Mouse (Mus musculus) thymus, postnatal 25 days (tissue): ENCODE results near the gene Gm3336.

Experiments
- DNase-seq: peaks from one replicate; pipeline ENCODE4 v3.0.0; 2022

Gene Gm3336

DNA sequence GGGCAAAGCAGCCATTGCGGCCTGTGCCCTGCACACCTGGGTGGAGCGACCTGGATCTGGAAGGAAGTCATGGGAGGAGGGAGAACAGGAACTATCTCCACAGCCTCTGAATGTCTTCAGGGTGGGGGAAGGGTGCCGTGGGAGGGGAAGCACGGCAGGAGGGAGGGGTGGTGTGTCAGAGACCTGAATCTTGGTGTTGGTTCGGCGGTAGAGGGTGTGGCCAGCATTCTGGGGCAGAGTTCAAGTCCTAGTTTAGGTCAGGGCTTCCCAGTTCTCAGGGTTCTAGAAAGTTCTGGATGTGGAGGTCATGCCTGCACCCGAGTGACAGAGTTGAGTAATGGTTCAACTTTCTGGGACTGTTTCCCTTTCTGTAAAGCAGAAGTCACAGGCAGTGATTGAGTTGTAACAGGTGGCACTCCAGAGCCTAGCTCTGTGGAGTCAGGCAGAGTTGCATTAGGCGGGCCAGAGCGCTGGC, 1.5 kb downstream of the Gm3336 start:
- DNase-seq: no peak

DNA sequence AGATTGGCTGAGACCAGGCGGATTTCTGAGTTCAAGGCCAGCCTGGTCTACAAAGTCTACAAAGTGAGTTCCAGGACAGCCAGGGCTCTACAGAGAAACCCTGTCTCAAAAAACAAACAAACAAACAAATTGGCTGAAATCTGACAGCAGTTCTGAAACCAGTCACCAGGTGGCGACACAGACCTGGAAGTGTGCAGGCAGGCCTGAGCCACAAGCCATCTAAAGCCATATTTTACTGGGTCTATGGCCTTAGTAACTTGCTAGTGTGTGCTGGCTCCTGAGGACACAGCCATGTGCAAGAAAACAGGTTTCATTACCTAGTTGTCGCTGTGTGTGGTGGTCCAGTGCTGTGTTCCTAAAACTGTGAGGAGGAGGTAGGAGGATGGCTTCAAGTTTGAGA, 2.4 kb downstream of the Gm3336 start:
- peak; percentile 75 for DNase-seq

DNA sequence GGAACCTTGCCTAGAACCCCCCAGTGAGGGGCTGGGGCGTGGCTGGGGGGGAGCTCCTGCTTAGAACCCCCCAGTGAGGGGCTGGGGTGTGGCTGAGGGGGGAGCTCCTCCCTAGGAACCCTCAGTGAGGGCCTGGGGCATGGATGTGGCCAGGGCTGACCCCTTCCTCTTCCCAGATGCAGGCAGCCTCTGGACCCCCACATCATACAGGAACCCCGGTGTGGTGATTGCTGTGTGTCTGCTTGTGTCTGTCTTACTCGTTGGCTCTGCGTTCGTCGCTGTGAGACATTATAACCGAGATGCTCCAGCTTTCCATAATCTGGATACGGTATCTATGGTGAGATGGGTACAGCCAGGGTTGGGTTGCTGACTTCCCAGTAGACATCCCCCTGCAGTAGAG, 3.3 kb downstream of the Gm3336 start:
- DNase-seq: no peak

DNA sequence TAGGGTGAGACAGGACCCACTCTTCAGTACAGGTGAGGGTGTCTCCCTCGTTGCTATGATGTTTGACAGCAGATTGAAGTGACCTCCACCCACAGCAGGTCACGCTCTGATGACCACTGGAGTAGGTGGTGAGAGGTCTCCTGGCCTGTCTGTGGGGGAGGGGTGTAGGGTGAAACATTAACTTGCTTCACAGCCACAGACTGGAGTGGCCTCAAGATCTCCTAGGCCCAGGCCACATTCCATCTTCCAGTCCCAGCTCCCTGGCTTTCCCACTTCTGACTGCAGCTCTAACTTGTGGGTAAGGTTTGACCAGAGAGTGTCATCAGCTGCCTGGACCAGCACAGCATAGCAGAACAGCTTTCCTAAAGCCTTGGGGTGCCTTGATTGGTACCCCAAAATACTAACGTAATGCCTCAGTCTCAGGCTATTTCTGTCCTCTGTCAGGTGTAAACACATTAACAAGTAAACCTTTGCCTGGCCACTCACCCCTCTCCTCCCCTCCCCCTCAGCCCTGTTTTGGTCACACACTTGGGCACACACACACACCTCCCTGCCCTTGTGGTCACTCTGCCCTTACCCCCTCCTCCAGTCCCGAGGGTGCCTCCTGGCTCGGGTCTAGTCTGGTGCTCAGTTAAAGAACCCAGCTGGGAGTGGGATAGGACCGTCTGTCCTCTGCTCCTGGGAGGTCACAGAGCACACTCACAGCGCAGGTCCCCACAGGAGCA, 5.3 kb downstream of the Gm3336 start, which contains the start of gene Pde4c:
TSS of gene Pde4c (plus strand) at position 235 of the 725 bp plus-strand sequence.
- no peak for DNase-seq

DNA sequence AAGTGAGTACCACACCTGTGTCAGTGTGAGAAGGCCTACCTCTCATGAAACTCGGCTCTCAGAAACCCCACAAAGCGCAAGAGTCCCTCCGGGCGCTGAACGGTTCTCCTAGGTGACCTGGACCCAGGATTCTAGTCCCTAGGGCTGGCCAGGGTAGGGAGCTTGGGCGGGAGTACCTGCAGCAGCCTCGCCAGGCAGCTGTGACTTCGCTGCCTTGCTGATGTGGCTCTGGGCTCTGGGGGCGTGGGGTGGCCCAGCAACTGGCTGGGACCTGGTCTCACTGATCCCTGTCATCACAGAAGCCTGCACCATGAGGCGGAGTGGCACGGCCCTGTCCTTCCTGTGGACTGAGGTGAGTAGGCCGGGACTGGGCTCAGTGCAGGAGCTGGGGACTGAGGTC, 5.9 kb downstream of the Gm3336 start:
- no peak for DNase-seq

DNA sequence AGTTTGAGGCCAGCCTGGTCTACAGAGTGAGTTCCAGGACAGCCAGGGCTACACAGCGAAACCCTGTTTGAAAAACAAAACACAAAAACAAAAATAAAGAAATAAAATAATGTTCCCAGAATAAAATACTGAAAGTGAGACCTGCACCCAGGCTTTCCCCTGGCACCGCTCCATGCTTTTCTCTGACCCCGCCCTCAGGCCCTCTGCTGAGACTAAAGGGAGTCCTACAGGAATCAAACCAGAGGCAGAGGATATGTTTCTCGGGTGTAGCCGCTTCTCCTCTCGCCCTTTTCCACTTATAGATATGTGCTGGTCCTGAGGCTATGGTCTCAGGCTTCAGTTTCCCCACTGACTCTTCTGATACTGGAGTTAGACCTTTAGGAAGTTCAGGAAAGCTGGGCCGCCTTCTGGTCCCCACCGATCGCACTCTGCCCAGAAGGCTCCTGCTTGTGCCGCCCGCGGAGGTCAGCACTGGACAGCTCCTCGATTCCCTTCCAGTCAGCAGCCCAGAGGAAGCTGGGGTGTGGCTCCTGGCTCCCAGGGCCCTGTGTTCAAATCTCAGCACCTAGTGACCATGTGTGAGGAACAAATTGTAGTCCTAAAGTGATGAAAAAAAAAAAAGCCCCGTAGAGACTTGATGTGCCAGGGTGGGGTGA, 7.6 kb downstream of the Gm3336 start:
- no peak for DNase-seq

DNA sequence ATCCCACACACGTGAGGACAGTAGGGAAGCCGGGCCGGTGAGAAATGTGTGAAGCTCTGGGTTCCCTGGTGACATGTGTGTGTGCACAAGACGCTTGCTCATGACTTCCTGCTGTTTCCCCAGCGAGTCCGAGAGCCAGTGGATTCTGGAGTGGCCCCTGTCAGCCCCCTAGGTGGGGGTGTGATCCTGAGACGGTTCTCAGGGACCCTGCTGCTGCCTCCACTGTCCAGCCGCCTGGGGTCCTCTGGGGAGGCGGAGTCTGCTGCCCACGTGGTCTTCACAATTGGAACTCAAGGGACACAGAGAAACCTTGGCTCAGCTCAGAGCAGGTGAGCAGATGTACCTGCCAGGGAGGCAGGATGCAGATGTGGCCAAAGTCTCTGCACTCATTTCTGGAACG, 8.4 kb downstream of the Gm3336 start:
- DNase-seq: no peak

DNA sequence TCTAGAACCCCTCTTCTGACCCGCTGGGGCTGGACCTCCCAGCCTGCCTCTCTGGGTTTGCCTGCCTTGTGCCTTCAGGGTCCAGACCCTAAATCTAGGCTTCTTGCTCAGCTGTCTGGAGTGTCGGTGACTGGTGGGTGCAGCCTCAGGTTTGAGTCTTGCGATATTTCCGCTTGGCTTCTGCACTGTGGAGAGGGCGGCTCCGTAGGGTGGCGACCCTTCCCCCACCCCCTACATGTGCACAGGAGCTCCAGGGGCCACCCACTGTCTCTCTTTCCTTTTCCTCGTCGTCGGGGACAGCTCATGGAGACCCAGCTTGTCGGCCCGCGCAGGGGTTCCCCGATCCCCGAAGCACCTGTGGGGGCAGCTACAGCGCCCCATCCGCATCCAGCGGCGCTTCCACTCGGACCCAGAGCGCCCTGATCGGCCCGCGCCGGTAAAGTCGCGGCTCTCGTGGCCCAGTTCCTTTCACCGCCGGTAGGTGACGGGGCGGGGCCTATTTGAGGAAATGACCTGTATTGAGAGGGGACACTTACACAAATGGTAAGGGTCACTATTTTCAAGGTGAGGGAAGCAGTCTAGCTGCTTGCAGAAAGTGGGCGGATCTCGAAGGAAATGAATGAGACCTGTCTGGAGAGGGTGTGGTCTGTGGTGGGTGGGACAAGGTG, 11.6 kb downstream of the Gm3336 start:
- peak; percentile 38 for DNase-seq

DNA sequence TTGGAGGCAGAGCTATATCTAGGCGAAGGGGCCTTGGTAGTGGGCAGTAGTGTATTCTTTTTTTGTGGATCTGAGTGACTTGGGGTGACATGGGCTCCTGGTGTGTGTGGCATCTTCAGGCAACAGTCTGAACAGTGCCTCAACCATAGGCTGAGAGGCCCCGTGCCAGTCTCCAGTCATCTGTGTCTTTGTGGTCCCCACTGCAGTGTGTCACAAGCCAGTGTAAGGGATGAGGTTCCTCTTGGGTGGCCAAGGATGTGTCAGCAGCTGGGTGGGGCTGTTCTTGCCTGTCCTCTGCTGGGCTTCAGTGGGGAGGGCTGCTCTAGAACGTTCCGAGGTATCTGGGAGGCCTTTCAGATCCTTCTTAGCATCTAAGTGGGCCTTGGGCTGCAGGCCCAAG, 12.6 kb downstream of the Gm3336 start:
- no peak for DNase-seq

DNA sequence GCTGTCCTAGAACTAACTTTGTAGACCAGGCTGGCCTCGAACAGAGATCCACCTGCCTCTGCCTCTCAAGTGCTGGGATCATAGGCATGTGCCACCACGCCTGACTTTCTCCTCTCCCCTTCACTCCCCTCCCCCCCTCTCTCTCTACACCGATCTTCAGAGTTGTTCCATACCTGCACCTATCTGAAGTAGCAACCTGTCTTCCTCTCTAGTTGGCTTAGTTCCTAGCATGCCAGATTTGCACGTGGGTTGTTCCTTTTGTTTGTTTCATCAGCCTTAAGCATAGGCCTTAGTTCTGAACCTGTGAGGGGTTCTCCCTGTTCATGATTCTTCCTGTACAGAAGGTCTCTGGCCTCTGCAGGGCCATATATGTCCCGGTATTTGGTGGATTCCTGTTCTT, 19.4 kb downstream of the Gm3336 start:
- no peak for DNase-seq

DNA sequence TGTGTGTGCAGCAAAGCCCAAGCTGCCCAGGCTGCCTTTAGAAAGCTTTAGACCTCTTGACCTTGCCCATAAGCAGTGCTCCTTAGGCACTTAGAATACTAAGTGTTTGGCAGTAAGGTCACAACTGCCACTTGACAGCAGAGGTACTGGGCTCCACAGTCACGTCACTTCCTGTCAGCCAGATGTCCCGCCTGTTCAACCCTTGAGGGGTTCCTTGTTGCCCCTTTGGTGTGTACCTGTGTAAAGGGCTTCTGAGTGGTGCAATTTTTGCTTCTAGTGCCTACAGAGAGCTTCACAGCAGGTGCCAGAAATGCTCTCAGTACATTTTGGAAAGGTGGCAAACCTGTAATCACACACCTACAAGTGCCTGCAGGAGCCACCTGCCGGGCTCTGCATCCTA, 19.9 kb downstream of the Gm3336 start:
- DNase-seq: no peak

DNA sequence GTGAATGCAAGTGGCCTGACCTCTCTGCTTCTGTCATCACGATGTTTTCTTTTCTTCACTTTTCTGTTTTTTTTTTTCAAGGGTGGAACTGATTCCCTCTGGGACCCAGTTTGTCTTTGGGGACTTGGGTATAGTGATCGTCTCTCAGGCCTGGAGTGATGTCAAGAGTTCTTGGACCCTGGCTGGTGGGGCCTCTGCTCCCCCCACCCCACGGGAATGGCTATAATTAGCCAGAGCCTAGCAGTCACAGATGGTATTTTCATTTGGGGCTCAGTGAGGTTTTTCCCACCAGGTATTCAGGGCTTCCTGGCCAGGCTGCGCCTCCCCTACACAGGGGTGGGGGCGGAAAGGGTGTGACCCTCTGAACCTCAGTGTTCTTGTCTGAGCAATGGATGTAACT, 23.3 kb downstream of the Gm3336 start:
- no peak for DNase-seq

DNA sequence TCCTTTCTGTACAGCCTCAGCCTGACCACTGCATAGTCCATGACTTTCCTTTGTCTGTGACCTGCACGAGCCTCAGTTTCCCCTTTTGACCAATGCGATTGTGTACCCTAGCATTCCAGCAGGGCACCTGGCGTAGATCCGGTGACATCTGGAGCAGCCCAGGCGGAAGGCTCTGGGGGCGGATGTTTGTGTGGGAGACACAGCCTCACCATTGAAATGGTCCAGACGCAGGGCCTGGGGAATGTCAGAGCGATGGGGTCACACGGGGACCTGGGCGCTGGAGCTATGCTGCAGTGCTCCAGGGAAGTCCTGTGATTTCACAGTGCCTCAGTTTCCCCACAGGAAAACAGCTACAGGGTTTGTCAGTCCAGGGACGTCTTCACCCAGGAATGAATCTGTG, 23.8 kb downstream of the Gm3336 start:
- no peak for DNase-seq

DNA sequence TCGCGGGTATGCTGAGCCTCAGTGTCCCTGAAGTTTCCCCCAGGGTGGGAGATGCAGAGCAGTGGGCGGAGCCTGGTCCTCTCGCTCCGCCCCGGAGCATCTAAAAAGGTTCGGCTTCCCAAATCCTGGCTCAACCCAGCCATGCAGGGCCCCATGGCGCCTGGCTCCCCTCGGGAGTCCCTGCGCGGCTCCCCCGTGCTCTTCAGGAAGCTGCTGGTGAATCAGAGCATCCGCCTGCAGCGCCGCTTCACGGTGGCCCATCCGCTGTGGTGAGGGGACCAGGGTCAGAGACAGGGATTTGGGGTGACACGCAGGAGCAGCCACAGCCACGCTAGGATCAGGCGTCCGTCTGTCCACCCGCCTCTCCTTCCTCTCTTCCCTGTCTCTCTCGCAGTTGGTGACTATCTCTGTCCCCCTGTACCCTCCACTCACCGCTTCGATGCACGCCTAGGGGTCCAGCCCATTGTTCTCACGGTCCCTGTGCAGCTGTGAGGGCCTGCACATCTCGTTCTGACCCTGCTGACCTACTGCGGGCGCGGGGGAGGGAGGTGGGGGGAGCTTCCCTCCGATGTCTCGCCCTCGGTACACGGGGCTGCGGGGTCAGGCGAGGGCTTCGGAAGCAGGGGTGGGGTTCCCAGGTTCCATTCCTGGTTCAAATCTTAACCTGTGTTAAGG, 24.8 kb downstream of the Gm3336 start:
- no peak for DNase-seq

DNA sequence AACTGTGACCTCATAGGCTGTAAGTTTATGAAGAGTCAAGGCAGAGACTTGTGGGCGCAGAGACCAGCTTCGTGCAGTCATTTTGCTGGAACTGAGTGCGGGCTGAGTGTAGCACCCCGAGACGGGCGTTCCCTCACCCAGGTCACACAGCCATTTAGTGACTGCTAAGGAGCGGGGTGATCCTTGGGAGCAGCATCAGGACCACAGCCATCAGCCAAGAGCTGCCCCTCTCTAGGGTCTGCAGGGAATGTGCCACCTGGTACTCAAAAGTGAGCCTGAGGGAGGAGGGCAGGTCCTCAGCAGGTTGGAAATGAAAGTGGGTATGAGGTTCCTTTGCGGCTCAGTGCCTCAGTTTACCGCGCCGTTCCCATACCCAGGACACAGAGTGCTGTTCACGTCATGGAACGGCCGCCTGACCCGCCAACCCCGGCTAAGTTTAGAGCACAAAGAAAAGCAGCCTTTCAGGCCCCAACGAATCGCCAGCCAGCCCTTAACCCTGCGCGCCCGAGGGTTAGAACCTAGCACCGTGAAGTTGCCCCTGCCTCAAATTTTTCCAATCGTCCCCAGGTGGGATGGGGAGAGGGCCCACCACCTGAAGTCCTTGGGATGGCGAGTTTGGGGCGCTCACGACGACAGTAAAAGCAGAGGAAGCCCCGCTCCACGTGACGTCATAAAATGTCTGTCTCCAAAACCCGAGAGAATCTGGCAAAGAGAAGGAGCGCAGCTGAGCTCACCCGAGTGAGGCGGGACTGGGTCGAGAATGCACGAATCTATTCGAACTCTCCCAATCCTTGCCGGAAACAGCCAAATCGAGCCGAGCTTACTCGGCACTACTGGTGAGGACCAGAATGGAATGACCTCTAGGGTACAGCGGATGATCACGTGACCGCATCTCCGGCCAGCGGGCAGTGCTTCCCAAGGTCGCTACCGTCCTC, 25.6 kb downstream of the Gm3336 start:
- DNase-seq: no peak

DNA sequence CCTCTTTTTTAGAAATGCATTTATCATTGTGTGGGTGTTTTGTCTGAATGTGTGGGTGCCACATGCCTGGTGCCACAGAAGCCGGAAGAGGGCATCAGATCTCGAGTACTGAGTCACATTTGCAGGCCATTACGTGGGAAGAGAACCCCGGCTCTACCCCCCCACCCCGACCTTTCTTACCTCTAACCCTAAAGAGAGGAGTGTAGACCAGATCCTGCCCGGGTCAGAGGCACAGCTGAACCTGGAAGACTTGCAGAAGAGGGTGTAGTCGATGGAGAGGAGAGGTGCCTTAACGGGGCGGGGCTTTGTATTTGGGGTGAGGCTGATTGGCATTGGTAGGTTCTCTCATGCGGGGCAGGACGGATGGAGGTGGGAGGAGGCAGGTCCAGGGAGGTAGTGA, 26.5 kb downstream of the Gm3336 start:
- DNase-seq: no peak

DNA sequence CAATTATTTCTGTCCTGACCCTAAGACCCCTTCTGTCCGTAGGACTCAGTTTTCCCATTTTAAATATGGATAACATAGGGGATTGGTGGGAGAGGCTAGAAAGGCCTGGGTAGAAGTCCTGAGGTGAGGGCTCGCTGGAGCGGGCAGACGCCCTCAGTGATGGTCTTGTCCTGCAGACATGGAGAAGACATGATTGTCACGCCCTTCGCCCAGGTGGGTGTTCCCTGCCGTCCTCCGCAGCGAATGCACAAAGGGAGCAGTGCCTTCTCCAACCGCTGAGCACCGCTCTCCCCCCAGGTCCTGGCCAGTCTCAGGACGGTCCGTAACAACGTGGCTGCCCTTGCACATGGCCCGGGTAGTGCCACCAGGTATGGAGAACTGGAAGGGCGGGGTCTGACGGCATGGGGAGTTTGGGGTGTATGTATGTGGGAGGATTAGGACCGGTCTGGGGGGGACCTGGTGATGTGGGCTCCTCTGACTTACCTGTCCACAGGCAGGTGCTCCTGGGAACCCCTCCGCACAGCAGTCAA, 27.4 kb downstream of the Gm3336 start:
- DNase-seq: no peak

DNA sequence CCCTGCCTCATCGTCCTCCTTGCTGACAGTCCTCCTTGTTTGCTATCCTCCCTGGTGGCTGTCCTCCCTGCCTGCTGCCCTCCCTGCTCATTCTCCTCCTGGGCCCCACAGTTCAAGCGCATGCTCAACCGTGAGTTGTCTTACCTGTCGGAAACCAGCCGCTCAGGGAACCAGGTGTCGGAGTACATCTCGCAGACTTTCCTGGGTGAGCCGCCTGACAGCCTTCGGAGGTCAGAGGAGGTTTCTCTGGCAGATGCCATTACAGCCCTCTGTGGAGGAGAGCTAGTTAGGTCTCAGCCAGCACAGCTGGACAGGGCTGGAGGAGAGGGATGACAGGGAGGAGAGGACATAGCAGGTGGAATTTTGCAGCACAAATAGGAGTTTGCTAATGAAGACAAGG, 28.3 kb downstream of the Gm3336 start:
- DNase-seq: no peak

DNA sequence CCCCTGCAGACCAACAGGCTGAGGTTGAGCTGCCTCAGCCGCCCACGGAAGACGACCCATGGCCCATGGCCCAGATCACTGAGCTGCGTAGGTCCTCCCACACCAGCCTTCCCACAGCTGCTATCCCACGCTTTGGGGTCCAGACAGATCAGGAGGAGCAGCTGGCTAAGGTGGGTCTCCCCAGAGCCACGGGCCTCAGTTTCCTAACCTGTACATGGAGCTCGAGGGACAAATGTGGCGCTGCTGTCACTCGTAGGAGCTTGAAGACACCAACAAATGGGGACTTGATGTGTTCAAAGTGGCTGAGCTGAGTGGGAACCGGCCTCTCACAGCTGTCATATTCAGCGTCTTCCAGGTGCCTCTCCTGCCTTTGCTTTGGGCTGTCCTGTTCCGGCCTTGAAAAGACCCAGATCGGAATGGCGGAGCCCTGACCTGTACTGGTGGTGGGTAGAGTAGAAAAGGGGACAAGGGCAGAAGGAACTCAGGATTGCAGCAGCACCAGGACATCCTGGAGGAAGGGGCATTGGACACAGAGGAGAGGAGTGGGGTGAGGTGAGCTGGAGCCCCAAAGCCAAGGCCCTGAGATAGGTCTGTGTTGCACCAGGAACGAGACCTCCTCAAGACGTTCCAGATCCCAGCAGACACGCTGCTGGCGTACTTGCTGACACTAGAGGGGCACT, 29.0 kb downstream of the Gm3336 start:
- no peak for DNase-seq

DNA sequence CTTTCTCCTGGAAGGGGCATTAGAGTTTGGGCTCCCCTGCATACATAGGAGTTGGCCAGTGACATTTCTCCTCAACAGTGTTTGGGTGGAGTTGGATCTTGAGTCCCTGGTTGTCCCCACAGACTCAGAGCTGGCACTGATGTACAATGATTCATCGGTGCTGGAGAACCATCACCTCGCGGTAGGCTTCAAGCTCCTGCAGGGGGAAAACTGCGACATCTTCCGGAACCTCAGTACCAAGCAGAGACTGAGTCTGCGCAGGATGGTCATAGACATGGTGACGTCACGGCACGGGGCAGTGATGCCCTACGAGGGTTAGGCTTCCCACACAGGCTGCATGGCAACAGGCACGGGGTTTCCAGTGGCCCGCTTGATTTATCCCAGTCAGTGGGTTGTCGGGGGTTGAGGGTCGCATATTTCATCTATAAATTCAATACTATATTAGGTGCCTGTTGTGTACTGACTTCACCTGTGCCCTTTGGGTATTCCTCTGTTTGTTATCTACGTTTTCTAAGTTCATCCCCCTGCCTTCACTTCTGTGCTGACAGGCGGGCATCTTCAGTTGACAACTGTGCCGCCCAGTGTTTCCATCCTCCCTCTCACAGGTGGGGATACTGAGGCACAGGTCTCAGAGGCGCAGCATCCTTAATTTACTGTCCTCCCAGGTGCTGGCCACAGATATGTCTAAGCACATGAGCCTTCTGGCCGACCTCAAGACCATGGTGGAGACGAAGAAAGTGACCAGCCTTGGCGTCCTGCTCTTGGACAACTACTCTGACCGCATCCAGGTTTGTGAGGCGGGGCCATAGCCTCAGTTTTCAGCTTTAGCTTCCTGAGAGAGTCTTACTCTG, 30.1 kb downstream of the Gm3336 start:
- no peak for DNase-seq
